Mouse (Mus musculus) naive thymus-derived CD4-positive, alpha-beta T cell, adult 2 months (primary cell): ENCODE data around the gene Dhx32.
"Not testable (repeated sequence)": the region's sequence is repeated elsewhere in the genome, so short reads cannot be mapped to it uniquely, and the experiment has no call there.

ENCODE experiments used
- DNase-seq: peaks from one replicate; pipeline ENCODE4 v3.0.0-alpha.2; 2011; ENCODE audit warnings: low read depth

Gene Dhx32

DNA sequence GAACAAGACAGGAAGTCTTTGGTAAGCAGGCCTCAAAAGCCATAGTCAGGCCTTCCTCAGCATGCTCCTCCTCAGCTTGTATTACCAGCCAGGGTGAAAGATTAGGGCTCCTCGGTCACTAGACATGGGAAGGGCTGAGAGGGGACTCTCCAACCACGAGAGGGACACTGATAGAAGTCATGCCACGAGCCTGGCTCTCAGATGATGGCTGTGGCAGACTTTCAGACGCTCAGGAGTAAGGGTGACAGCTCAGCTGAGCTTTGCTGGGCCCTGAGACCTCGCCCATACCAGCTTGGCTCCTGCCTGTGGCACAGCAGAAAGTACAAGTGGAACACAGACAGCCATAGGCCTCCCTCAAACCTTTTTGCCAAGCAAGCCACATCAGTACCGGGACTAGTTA lies 55.5 kb downstream of the Dhx32 start:
- DNase-seq: no peak

DNA sequence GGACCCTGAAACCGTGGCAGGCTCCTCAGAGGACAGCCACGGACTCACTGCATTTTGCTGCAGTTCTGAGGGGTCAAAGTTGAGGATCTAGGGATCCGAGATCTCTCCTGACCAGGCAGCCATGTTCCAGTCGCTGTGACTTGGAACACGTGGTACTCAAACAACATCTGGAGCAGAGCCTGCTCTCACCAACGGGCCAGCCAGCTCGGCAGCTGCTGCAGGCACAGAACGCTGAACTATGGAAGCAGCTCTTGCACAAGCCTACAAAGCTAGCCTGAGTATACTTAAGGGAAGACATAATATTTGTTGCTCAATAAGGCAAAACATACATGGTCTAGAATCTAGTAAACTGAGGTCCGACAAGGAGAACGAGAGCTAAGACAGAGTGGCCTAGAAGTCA lies 57.0 kb downstream of the Dhx32 start:
- no peak for DNase-seq

DNA sequence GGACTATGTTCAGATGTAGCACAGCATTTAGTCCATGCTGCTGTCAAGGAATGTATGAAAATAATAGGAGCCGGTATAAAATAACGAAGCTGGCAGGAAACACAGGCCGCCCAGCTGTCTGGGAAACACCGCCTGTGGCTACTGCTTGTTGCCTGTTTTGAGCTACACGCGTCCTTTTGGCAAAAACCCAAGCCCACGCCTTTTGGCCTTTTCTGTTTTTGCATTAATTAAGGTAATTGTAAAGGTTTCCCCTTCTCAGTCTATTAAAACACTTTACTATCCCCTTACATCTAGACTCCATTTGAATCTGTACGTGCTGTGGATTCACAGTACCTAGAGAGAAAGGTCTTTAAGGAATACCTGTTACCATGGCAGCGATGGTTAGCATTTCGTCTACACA lies 57.7 kb downstream of the Dhx32 start:
- no peak for DNase-seq

DNA sequence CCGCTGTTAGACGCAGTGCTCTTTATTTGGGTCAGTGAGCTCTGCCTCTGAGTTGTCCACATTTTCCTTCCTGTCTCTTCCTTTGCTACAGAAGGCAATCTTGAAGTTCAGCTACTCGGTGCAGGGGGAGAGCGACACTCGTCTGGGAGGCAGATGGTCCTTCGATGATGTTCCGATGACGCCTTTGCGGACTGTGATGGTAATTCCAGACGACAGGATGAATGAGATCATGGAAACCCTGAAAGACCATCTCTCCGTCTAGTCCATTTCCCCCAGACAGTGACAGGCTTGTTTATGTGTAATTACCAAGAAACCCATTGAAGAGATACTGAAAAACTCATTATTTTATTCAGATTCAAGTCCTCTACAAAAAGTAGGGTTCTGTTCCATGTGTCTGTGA lies 61.9 kb downstream of the Dhx32 start:
- DNase-seq: no peak

DNA sequence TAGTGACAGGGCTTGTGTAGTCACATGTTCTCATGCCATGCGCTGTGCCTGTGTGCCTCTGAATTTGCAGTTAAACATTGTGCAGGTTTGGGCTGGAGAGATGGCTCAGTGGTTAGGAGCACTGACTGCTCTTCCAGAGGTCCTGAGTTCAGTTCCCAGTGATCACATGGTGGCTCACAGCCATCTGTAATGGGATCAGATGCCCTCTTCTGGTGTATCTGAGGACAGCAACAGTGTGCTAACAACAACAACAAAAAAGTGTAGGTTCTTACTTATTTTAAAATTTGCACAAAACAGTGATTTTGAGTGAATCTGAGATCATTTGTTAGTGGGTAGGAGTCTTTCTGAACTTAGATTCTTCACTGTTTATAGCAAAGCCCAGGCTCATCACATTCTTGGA lies 63.9 kb downstream of the Dhx32 start:
- DNase-seq: no peak

DNA sequence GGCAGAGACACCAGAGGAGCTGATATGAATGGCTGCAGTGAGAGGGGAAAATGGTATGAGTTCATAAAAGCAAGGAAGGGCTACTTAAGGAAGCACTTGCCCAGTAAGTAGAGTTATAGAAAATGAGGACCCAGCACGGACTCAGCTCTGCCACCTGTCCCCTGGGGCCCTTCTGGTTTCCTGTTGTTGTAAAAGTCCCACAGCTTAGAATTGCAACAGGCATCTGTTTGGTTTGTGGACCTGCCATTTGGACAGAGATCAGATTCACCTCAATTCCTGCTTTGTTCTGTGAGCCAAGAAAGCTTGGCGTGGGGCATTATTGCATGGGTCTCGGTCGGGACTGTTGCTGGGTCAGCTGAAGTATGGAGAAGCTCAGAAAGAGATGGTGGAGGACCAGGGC lies 67.1 kb downstream of the Dhx32 start:
- no peak for DNase-seq

DNA sequence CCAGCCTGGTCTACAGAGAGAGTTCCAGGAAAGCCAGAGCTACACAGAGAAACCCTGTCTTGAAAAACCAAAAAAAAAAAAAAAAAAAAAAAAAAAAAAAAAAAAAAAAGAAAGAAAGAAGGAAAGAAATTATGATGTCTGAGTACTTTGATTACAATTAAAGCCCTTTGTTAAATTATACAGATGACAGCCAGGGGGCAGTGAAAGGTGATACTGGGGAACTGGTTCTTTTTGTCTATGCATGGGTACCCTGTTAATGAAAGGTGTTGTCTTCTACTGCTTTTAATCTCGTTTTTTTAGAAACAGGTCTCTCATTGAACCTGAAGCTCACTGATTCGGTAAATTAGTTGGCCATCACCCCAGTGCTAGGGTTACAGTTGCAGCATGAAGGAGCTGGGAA lies 75.2 kb downstream of the Dhx32 start:
- peak; percentile 45 for DNase-seq

DNA sequence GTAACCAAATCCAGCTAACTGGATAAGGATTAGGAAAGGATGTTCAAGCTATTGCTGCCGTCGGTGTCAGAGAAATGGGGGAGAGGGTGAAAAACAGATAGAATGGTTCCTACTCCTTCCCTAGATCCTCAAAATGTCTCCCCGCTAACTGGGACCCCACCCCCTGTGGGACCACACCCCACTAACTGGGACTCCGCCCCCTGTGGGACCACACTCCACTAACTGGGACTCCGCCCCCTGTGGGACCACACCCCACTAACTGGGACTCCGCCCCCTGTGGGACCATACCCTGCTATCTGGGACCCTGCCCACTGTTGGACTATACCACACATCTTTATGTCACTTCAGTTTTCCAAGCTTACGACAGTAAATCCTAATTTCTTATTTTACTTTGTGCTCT lies 78.6 kb downstream of the Dhx32 start:
- no peak for DNase-seq

DNA sequence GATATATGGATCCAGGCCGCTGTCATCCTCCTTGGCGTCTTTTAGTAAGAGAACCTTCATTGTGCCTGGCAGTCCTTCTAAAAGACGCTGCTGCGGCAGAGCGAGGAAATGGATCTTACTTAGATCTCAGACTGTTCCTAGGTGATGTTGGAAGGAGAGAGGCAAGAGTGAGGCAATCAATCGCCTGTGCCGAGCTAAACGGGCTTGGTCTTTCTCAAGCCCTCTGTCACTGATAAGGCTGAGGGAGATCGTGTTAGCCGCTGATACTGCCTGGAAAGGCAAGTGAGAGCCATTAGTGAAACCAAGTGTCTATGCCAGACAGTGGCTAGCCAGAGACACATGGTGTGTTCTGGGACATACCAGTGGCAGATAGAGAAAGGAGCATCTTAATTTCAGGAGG lies 80.2 kb downstream of the Dhx32 start:
- no peak for DNase-seq

DNA sequence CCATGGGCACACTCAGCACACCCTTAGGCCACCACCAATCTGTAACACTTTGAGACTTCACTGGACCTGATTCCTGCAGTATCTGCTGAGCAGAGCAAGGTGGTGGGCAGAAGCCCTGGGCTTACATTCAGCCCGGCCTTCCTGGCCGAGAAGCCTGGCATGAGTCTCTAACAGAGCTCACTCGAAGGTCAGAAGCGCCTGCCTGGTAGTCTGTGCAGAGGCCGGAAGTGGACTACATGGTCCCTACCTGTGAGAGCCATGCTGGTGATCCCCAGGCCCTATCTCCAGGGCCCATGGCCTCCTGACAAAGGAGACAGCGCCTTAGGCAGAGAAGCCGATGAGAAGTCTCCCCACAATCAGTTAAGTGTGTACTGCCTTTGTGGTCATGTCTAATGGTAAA lies 81.2 kb downstream of the Dhx32 start:
- DNase-seq: no peak

DNA sequence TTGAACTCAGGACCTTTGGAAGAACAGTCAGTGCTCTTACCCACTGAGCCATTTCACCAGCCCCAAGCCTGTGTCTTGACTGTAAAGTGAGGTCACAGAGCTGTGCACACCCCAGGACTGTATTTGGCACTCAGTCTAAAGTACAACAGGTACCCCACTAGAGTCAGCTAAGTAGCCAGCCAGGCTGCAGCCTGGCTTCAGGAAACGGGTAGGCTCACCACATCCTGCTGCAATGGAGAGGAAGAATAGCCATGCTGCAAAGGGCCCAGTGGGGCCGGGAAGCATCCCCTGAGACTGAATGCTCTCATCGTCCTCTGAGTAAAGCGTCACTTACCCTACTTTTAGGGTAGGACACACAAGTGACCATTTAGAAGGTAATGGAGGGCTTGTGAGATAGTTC lies 82.6 kb downstream of the Dhx32 start:
- no peak for DNase-seq

DNA sequence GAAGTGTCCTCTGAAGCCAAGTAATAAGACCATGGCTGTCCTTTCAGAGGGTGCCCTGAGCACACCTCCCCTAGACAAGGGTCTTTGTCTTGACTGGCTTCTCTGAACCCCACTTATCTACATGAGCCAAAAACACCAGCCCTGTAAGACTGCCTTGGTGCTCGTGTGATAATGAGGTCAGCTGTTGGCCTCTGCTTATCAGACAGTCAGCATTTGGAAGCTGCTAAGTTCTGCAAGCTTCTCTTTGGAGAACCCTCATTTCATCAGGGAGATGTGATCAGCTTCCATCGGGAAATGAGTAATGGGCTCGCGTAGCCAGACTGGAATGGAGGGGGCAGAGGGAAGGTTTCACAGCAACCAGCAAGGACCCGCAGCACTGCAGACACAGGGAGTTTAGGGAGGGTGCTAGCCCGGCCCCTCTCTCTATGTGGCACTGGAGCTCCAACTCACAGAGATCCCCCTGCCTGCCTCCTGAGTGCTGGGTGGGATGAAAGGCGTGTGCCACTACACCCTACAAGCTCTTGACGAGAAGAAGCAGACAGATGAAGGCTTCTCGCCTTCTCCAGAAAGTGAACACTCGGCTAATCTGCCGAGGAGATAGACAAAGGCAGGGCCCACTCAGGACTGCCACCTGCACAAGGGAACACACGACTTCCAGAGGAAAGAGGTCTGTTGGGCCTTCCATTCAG lies 84.4 kb downstream of the Dhx32 start:
- no peak for DNase-seq

DNA sequence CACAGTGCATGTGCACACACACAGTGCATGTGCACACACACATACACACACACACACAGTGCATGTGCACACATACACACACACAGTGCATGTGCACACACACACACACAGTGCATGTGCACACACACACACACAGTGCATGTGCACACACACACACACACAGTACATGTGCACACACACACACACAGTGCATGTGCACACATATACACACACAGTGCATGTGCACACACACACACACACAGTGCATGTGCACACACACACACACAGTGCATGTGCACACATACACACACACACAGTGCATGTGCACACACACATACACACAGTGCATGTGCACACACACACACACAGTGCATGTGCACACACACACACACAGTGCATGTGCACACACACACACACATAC lies 96.9 kb downstream of the Dhx32 start:
- not testable (repeated sequence) for DNase-seq

DNA sequence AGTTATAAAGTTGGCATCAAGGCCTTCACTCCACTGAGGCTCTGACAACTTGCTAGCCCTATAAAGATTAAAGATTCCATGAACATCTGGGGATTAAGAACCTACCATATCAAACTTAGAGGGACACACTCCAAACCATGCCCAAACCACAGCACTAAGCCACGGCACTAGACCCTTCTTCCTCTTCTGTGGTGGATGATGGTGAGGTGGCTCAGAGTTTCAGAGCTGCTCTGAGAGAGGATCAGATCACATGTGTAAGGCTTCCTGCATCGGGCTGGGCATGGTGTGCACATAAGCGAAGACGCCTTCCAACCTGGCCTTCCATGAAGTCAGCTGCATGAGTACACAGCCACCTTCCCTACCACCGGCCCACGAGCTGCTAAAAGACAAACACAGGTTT lies 97.8 kb downstream of the Dhx32 start:
- no peak for DNase-seq

DNA sequence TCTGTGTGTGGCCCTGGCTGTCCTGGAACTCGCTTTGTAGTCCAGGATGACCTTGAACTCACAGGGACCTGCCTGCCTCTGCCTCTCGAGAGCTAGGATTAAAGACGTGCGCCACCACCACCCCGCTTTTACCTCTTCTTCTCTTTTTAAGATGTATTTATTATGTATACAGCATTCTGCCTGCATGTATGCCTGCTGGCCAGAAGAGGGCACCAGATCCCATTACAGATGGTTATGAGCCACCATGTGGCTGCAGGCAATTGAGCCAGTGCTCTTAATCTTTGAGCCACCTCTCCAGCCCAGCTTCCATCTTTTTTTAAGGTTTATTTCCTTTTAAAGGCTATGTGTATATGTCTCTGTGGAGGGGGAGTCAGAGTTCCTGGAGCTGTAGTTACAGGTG lies 98.4 kb downstream of the Dhx32 start:
- DNase-seq: peak; percentile 9

DNA sequence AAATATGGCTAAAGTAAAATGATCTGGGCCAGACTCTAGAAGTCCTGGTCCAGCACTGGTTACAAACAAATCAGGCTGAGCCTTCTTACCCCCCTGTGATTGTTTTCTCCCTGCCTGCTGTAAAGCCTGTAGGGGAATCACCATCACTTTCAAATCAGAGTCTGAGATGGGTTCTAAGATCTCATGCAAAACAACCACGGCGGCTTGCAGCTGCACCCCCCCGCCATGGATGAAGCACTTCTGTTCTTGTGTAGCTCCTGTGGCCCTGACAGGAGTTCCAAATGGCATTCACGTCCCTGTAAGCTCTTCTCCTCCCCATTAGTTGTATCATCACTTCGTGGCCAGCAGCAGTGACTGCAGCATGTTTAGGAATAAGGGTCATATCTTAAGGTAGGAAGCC lies 98.9 kb downstream of the Dhx32 start:
- DNase-seq: no peak

DNA sequence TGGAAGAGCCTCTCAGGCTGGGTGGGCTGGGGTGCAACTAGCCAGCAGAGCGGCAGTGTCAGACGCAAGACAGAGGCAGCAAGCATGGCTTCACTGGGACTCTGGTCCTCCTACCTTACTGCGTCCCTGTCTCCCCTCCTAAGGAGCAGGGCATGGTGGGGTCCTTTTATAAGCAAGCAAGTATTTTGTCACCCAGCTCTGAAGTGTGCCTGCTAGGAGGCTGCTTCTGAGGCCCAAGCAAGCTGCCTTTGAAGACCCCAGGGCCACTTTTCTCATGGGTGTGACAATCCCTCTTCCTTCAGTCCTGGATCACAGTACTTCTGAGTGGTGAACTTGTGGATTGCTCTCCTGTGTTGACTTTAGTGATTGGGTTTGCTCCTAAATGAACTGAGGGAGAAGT lies 102.6 kb downstream of the Dhx32 start, which contains the start of gene Mmp21:
Mmp21 (minus strand) TSS at position 101 of the 400 bp plus-strand sequence.
- DNase-seq: no peak

DNA sequence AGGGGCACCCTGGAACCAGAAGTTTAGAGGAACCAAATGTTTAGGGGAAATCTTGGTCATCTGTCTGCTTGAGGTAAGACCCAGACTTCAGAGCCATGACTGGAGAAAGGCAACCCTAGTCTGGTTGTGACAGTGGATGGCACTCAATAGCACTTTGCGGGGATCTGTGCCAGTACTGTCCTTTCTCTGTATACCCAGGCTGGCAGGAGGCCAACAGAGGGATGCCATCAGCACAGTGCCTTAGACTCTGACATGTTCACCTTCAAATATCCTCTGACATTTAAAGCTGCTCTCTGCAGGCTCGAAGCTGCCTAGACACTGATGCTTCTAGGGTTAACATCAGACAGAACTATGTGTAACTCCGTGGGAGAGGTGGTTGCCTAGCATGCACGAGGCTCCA lies 103.1 kb downstream of the Dhx32 start:
- DNase-seq: no peak

DNA sequence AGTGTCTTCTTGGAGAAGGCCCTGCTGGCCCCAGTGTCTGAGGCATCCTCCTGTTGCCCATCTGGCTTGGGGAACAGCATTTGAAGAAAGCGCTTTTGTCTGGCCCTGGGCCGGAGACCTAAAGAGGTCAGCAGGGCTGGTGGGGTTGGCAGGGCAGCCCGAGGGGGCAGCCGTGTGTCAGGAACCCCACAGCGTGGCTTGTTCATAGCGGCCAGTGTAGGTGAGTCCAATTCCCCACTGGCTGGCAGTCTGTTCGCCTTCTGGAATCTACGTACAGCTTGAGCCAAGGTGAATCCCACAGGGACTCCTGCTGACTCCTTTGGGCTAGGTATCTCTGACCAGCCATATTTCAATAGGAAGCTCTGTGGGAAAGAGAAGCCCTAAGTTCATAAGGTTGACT lies 103.8 kb downstream of the Dhx32 start:
- no peak for DNase-seq

DNA sequence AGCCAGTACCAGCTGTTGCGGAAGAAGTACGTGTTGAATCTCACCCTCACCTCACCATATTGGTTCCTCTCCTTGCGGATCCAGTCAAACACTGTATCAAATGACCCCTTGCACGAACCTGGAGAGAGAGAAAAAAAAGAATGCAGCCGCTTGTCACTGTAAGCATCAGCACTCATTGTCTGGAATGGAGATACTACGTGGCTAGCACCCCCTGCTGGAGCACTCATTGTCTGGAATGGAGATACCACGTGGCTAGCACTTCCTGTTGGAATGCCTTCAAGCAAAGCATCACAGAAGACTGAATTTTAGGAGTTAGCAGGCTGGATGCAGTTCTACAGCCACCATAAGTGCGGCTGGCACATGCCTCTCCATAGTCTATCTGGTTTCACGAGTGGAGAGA lies 106.5 kb downstream of the Dhx32 start:
- DNase-seq: no peak
